Mouse (Mus musculus): ENCODE data around the gene Gls2.

GRCm38 (mm10) chr10:128244121-128244520, 49.9 kb downstream of the Gls2 start:
- TF ChIP-seq CTCF (IDR thresholded peaks at IDR 0.05; ENCODE audit: control insufficient read depth, insufficient read depth, insufficient read length): no peak
- TF ChIP-seq MYOD1 (IDR thresholded peaks at IDR 0.05; ENCODE audit: control insufficient read depth, insufficient read length, low read depth): no peak

All from C2C12 (cell line).